Mouse (Mus musculus) neural tube, embryonic 13.5 days (tissue): ENCODE results near the gene Senp7. TPM values are rescaled to one million over a fixed set of nuclear protein-coding genes. Genes with fewer than 3 reads are reported as not detected.

Experiments used
- microRNA-seq: library from miRNA; unstranded; fragments of <30 nt; microRNA quantifications from one replicate; pipeline ENCODE4, GENCODE M21; 2016
- polyA plus RNA-seq: library from polyadenylated mRNA; unstranded; fragments of >200 nt; fragmentation: Nextera tagmentation; extraction: Ambion mirVana; gene quantifications from 2 replicates; pipeline ENCODE4 v1.2.1, GENCODE M21; 2015

Senp7 gene
- polyA plus RNA-seq, 1 experiment from 2014 or later, result 53.1 TPM

Small RNA genes lying within 50 kb of the gene (microRNA-seq; reads per million reads assigned to microRNA genes)
- not detected for gene Gm24047

Other genes starting within 250 kb of the Senp7 start
- gene Nfkbiz, start 209.4 kb upstream of the Senp7 start, polyA plus RNA-seq, result 1.7 and 2.2 TPM in 2 replicates
- 1.0 and 1.4 TPM in 2 replicates for gene Nxpe3, start 153.1 kb upstream of the Senp7 start, polyA plus RNA-seq
- gene Cep97, start 113.5 kb upstream of the Senp7 start, polyA plus RNA-seq, result 13.1 and 16.6 TPM in 2 replicates
- gene Rpl24, start 82.1 kb upstream of the Senp7 start, polyA plus RNA-seq, result 545 and 610 TPM in 2 replicates
- gene Zbtb11, start 74.5 kb upstream of the Senp7 start, polyA plus RNA-seq, result 19.3 and 23.2 TPM in 2 replicates
- gene Pcnp, start 18.6 kb upstream of the Senp7 start, polyA plus RNA-seq, result 240 and 254 TPM in 2 replicates
- 23.1 and 23.4 TPM in 2 replicates for gene Trmt10c, start 10.5 kb upstream of the Senp7 start, polyA plus RNA-seq
- gene Impg2, start 156.0 kb downstream of the Senp7 start, polyA plus RNA-seq, result 0.06 and 0.43 TPM in 2 replicates